In genomic region chr13:37506046-37506445, GRCm38 (mm10) we compare ENCODE assay signal across 10 mouse cellular contexts.
DNase-seq lines count a peak whose midpoint lies in the region; ATAC-seq and TF ChIP-seq lines count a peak whose summit lies in the region.
"Had no signal": no experiment of that assay in that cellular context is flagged by ENCODE, and none has a peak within 500 bp of the region (broad histone marks: within the 10 kb centered on the region; RNA-seq: fewer than 3 reads in every experiment).

No protein-coding gene starts in this region.

- no peak overlapping the region for H3K9ac ChIP-seq in hindbrain, embryonic 11.5 days (ENCODE audit: low read depth, low read length)
- no peak overlapping the region for H3K9ac ChIP-seq in intestine, embryonic 15.5 days
- no peak overlapping the region; the same call in 1 of the 2 replicates for H3K9ac ChIP-seq in lung, embryonic 14.5 days
- H3K9ac ChIP-seq in midbrain, embryonic 16.5 days (ENCODE audit: low read depth, low read length), result no peak overlapping the region

- H3K4me3 ChIP-seq in hindbrain, embryonic 10.5 days, result no peak overlapping the region
- H3K4me3 ChIP-seq in hindbrain, embryonic 11.5 days (ENCODE audit: low read depth, low read length), result no peak overlapping the region
- H3K4me3 ChIP-seq in bone marrow macrophage, adult 2 months (ENCODE audit: insufficient read depth, low read length), result no peak overlapping the region
- no peak overlapping the region for H3K4me3 ChIP-seq in intestine, embryonic 15.5 days (replicated peaks)
- H3K4me3 ChIP-seq in lung, embryonic 14.5 days (ENCODE audit: low read depth, low read length), result no peak overlapping the region
- no peak overlapping the region for H3K4me3 ChIP-seq in midbrain, embryonic 16.5 days (ENCODE audit: low read depth, low read length)
- H3K4me3 ChIP-seq: megakaryocyte, embryonic 14.5 days had no signal

- TF ChIP-seq POLR2A in bone marrow macrophage, adult 2 months (IDR thresholded peaks at IDR 0.05; ENCODE audit: borderline replicate concordance, low read depth, low read length), result no peak

- no peak overlapping the region for H3K4me2 ChIP-seq in hindbrain, embryonic 11.5 days (replicated peaks; ENCODE audit: low read depth, low read length)
- H3K4me2 ChIP-seq in intestine, embryonic 15.5 days (replicated peaks), result no peak overlapping the region
- no peak overlapping the region for H3K4me2 ChIP-seq in lung, embryonic 14.5 days
- H3K4me2 ChIP-seq in midbrain, embryonic 16.5 days (ENCODE audit: low read length), result no peak overlapping the region

- H3K9me3 ChIP-seq in hindbrain, embryonic 10.5 days, result no peaks in the 10 kb centered on the region
- H3K9me3 ChIP-seq in hindbrain, embryonic 11.5 days (ENCODE audit: control insufficient read depth, low read length), result no peaks in the 10 kb centered on the region
- H3K9me3 ChIP-seq in intestine, embryonic 15.5 days, result no peaks in the 10 kb centered on the region
- no peaks in the 10 kb centered on the region for H3K9me3 ChIP-seq in lung, embryonic 14.5 days (ENCODE audit: low read depth, low read length)
- no peaks in the 10 kb centered on the region for H3K9me3 ChIP-seq in midbrain, embryonic 16.5 days (replicated peaks; ENCODE audit: control insufficient read depth, low read length, poor library complexity, severe bottlenecking)
- H3K9me3 ChIP-seq: megakaryocyte, embryonic 14.5 days had no signal

- TF ChIP-seq CTCF in bone marrow macrophage, adult 2 months (IDR thresholded peaks at IDR 0.05; ENCODE audit: low read depth, low read length), result no peak
- no peak for TF ChIP-seq CTCF in lung, embryonic 14.5 days (IDR thresholded peaks at IDR 0.05; ENCODE audit: low read depth)

- H3K27me3 ChIP-seq in hindbrain, embryonic 10.5 days (ENCODE audit: insufficient read depth, poor library complexity, severe bottlenecking), result no peaks in the 10 kb centered on the region; the same call in 1 of the 2 replicates
- no peaks in the 10 kb centered on the region for H3K27me3 ChIP-seq in hindbrain, embryonic 11.5 days (ENCODE audit: control insufficient read depth, insufficient read depth, low read length)
- H3K27me3 ChIP-seq in intestine, embryonic 15.5 days (replicated peaks), result no peaks in the 10 kb centered on the region
- H3K27me3 ChIP-seq in lung, embryonic 14.5 days (ENCODE audit: insufficient read depth, low read length), result no peaks in the 10 kb centered on the region
- 0 out of 2 replicates have a peak, but pooled peaks cover 2% of the 10 kb centered on the region for H3K27me3 ChIP-seq in midbrain, embryonic 16.5 days (ENCODE audit: control insufficient read depth, insufficient read depth, low read depth, low read length)
- H3K27me3 ChIP-seq: CH12.LX had no signal

- H3K36me3 ChIP-seq in hindbrain, embryonic 10.5 days, result no peaks in the 10 kb centered on the region
- H3K36me3 ChIP-seq in hindbrain, embryonic 11.5 days (ENCODE audit: control insufficient read depth, insufficient read depth, low read length), result no peaks in the 10 kb centered on the region
- H3K36me3 ChIP-seq in intestine, embryonic 15.5 days, result no peaks in the 10 kb centered on the region
- no peaks in the 10 kb centered on the region for H3K36me3 ChIP-seq in lung, embryonic 14.5 days (ENCODE audit: insufficient read depth)
- no peaks in the 10 kb centered on the region for H3K36me3 ChIP-seq in midbrain, embryonic 16.5 days (ENCODE audit: control insufficient read depth, insufficient read depth, low read length)

- no peak for DNase-seq in hindbrain, embryonic 10.5 days (ENCODE audit: low spot score)
- DNase-seq in hindbrain, embryonic 11.5 days (ENCODE audit: low spot score), result no peak
- peak; percentile 42 for DNase-seq in lung, embryonic 14.5 days
- DNase-seq in urinary bladder, postnatal 36 days (ENCODE audit: low spot score in 2 of 2), result no peak

- 71% methylated on average over 10 of the region's 10 CpGs for WGBS in hindbrain, embryonic 10.5 days
- 65% methylated on average over 10 of the region's 10 CpGs for WGBS in hindbrain, embryonic 11.5 days
- 50% methylated on average over 10 of the region's 10 CpGs for WGBS in intestine, embryonic 15.5 days
- WGBS in lung, embryonic 14.5 days, result 55% methylated on average over 10 of the region's 10 CpGs
- WGBS in midbrain, embryonic 16.5 days, result 68% methylated on average over 10 of the region's 10 CpGs

- ATAC-seq in hindbrain, embryonic 11.5 days (ENCODE audit: low FRiP score), result no peak
- no peak for ATAC-seq in intestine, embryonic 15.5 days
- no peak for ATAC-seq in lung, embryonic 14.5 days (ENCODE audit: insufficient read depth)
- no peak for ATAC-seq in midbrain, embryonic 16.5 days
- no peak for ATAC-seq in erythroid progenitor cell, adult 5-6 weeks (replicated peaks; ENCODE audit: low FRiP score, poor library complexity, severe bottlenecking)

- peaks cover 45% of the 10 kb centered on the region for H3K4me1 ChIP-seq in hindbrain, embryonic 10.5 days (replicated peaks)
- H3K4me1 ChIP-seq in hindbrain, embryonic 11.5 days (replicated peaks; ENCODE audit: control insufficient read depth, insufficient read depth, low read length), result 0 out of 2 replicates have a peak, but pooled peaks cover 3% of the 10 kb centered on the region
- H3K4me1 ChIP-seq in bone marrow macrophage, adult 2 months (ENCODE audit: control insufficient read depth, insufficient read depth, low read length), result peaks cover 29% of the 10 kb centered on the region
- peaks cover 48% of the 10 kb centered on the region for H3K4me1 ChIP-seq in intestine, embryonic 15.5 days (replicated peaks)
- peaks cover 49% of the 10 kb centered on the region for H3K4me1 ChIP-seq in lung, embryonic 14.5 days (ENCODE audit: insufficient read depth)
- peaks cover 10% of the 10 kb centered on the region for H3K4me1 ChIP-seq in midbrain, embryonic 16.5 days (ENCODE audit: control insufficient read depth, insufficient read depth, low read length)

- H3K27ac ChIP-seq in hindbrain, embryonic 10.5 days, result peak overlapping the region; percentile 64
- no peak overlapping the region for H3K27ac ChIP-seq in hindbrain, embryonic 11.5 days (ENCODE audit: low read depth, low read length)
- H3K27ac ChIP-seq in bone marrow macrophage, adult 2 months (ENCODE audit: insufficient read depth, low read depth, low read length), result peak overlapping the region; percentile 8
- peak overlapping the region; percentile 54 for H3K27ac ChIP-seq in intestine, embryonic 15.5 days
- peak overlapping the region; percentile 79 for H3K27ac ChIP-seq in lung, embryonic 14.5 days (ENCODE audit: low read depth)
- H3K27ac ChIP-seq in midbrain, embryonic 16.5 days (ENCODE audit: low read length), result no peak overlapping the region

Comparison
In these comparisons a context has a peak if more than half of its experiments do, and no peak if none do; other contexts are left out.
1. H3K27ac ChIP-seq: peak in hindbrain, embryonic 10.5 days (single experiment), bone marrow macrophage, adult 2 months (single experiment), intestine, embryonic 15.5 days (single experiment) and lung, embryonic 14.5 days (single experiment); none in hindbrain, embryonic 11.5 days (single experiment) and midbrain, embryonic 16.5 days (single experiment).